Mouse (Mus musculus) midbrain, embryonic 11.5 days (tissue): ENCODE results near the gene Clcn6. TPM values are rescaled to one million over a fixed set of nuclear protein-coding genes. Genes with fewer than 3 reads are reported as not detected.
A peak's percentile ranks its signal among the peaks of the same experiment; 100 is the strongest.

ENCODE experiments used
- ATAC-seq: fragments of 200-750 bp; cut with Nextera tagmentation; 2 replicates; pipeline ENCODE4 v1.8.0; 2017; ENCODE audit warnings: moderate TSS enrichment, moderate library complexity; ENCODE audit not compliant: low FRiP score
- DNase-seq: peaks from one replicate; pipeline ENCODE4 v3.0.0; 2015; ENCODE audit warnings: low spot score; ENCODE audit errors: missing footprints
- H3K27ac ChIP-seq: fragments of 300-500 bp; sonication (generic); 2 replicates; pipeline ENCODE4 v1.5.1; 2014; ENCODE audit warnings: low read depth, low read length
- H3K27me3 ChIP-seq: fragments of 300-500 bp; sonication (generic); 2 replicates; pipeline ENCODE4 v1.6.1; 2014; ENCODE audit warnings: mild to moderate bottlenecking, low read length, moderate library complexity, mixed read lengths; ENCODE audit not compliant: control insufficient read depth, insufficient read depth
- H3K36me3 ChIP-seq: fragments of 300-500 bp; sonication (generic); 2 replicates; pipeline ENCODE4 v1.6.1; 2014; ENCODE audit warnings: mild to moderate bottlenecking, low read length, moderate library complexity, mixed read lengths; ENCODE audit not compliant: control insufficient read depth, insufficient read depth
- H3K4me1 ChIP-seq: fragments of 300-500 bp; sonication (generic); 2 replicates; pipeline ENCODE4 v1.6.1; 2014; ENCODE audit warnings: low read length; ENCODE audit not compliant: control insufficient read depth, insufficient read depth
- H3K4me2 ChIP-seq: fragments of 300-500 bp; sonication (generic); 2 replicates; pipeline ENCODE4 v1.6.1; 2014; ENCODE audit warnings: mild to moderate bottlenecking, moderate library complexity
- H3K4me3 ChIP-seq: fragments of 300-500 bp; sonication (generic); 2 replicates; pipeline ENCODE4 v1.5.1; 2014; ENCODE audit warnings: low read depth, low read length
- H3K9ac ChIP-seq: fragments of 300-500 bp; sonication (generic); 2 replicates; pipeline ENCODE4 v1.6.1; 2014; ENCODE audit warnings: low read length
- H3K9me3 ChIP-seq: fragments of 300-500 bp; sonication (generic); 2 replicates; pipeline ENCODE4 v1.6.1; 2016; ENCODE audit warnings: low read length; ENCODE audit not compliant: control insufficient read depth
- WGBS: fragments of 180-500 bp; shearing (Covaris S2); extraction: QIAGEN DNeasy Blood & Tissue Kit; methylation state at CpG from one replicate; pipeline ENCODE4 v1.1.7; 2014; 5-methylcytosine and 5-hydroxymethylcytosine counted together
- polyA plus RNA-seq: library from polyadenylated mRNA; unstranded; fragments of >200 nt; fragmentation: Nextera tagmentation; extraction: Ambion mirVana; gene quantifications from 2 replicates; pipeline ENCODE4 v1.2.1, GENCODE M21; 2014

The Clcn6 gene
- polyA plus RNA-seq, 1 experiment from 2014 or later = 20.2 TPM

- no peak overlapping the region for H3K4me2 ChIP-seq
- no peaks in the 10 kb centered on the region for H3K27me3 ChIP-seq
- no peak overlapping the region for H3K4me3 ChIP-seq
- H3K27ac ChIP-seq = no peak overlapping the region
- 58% methylated on average over 12 of the region's 12 CpGs for WGBS
- DNase-seq (peak; percentile 94), ATAC-seq (peak; percentile 10)
- peaks cover 10% of the 10 kb centered on the region for H3K4me1 ChIP-seq
- H3K9me3 ChIP-seq = no peaks in the 10 kb centered on the region
- no peaks in the 10 kb centered on the region; the same call in 1 of the 2 replicates for H3K36me3 ChIP-seq
- no peak overlapping the region for H3K9ac ChIP-seq
These were observed 43.8 kb upstream of the Clcn6 start for GRCm38 (mm10) chr4:148082257-148083044.

GRCm38 (mm10) chr4:148081201-148081600 is 42.6 kb upstream of the Clcn6 start:
- no peaks in the 10 kb centered on the region for H3K9me3 ChIP-seq
- H3K4me1 ChIP-seq = peaks cover 5% of the 10 kb centered on the region
- H3K9ac ChIP-seq = no peak overlapping the region
- no peak overlapping the region for H3K4me3 ChIP-seq
- no peak for ATAC-seq
- no peaks in the 10 kb centered on the region for H3K27me3 ChIP-seq
- DNase-seq = no peak
- 90% methylated on average over 10 of the region's 10 CpGs for WGBS
- no peak overlapping the region for H3K4me2 ChIP-seq
- no peaks in the 10 kb centered on the region; the same call in 1 of the 2 replicates for H3K36me3 ChIP-seq
- no peak overlapping the region for H3K27ac ChIP-seq

GRCm38 (mm10) chr4:148080597-148080973 is 42.0 kb upstream of the Clcn6 start:
- DNase-seq (no peak), ATAC-seq (no peak)
- no peaks in the 10 kb centered on the region; the same call in 1 of the 2 replicates for H3K36me3 ChIP-seq
- no peak overlapping the region for H3K4me2 ChIP-seq
- H3K4me1 ChIP-seq = peaks cover 5% of the 10 kb centered on the region
- no peaks in the 10 kb centered on the region for H3K27me3 ChIP-seq
- H3K4me3 ChIP-seq = no peak overlapping the region
- H3K9ac ChIP-seq = no peak overlapping the region
- 100% methylated on average over 1 of the region's 1 CpGs for WGBS
- H3K27ac ChIP-seq = no peak overlapping the region
- H3K9me3 ChIP-seq = no peaks in the 10 kb centered on the region

- 92% methylated on average over 8 of the region's 8 CpGs for WGBS
- no peaks in the 10 kb centered on the region; the same call in 1 of the 2 replicates for H3K36me3 ChIP-seq
- H3K4me2 ChIP-seq = no peak overlapping the region
- no peak overlapping the region for H3K9ac ChIP-seq
- DNase-seq (no peak), ATAC-seq (no peak)
- no peak overlapping the region for H3K27ac ChIP-seq
- no peak overlapping the region for H3K4me3 ChIP-seq
- H3K27me3 ChIP-seq = no peaks in the 10 kb centered on the region
- peaks cover 5% of the 10 kb centered on the region; the same call in 1 of the 2 replicates for H3K4me1 ChIP-seq
- H3K9me3 ChIP-seq = no peaks in the 10 kb centered on the region
These were observed 41.4 kb upstream of the Clcn6 start for GRCm38 (mm10) chr4:148079944-148080596.

- 73% methylated on average over 6 of the region's 6 CpGs for WGBS
- no peaks in the 10 kb centered on the region; the same call in 1 of the 2 replicates for H3K36me3 ChIP-seq
- no peak for DNase-seq
These were observed 40.6 kb upstream of the Clcn6 start for GRCm38 (mm10) chr4:148079212-148079611.

GRCm38 (mm10) chr4:148075881-148076280 is 37.3 kb upstream of the Clcn6 start:
- H3K4me3 ChIP-seq = no peak overlapping the region
- whole genome bisulfite sequencing = 89% methylated on average over 6 of the region's 6 CpGs
- no peaks in the 10 kb centered on the region for H3K27me3 ChIP-seq
- no peaks in the 10 kb centered on the region for H3K4me1 ChIP-seq
- H3K9me3 ChIP-seq = no peaks in the 10 kb centered on the region
- H3K4me2 ChIP-seq = no peak overlapping the region
- no peak overlapping the region for H3K9ac ChIP-seq
- H3K36me3 ChIP-seq = no peaks in the 10 kb centered on the region; the same call in 1 of the 2 replicates
- ATAC-seq (no peak), DNase-seq (no peak)
- H3K27ac ChIP-seq = no peak overlapping the region

More at GRCm38 (mm10) chr4:148079212-148079611, 40.6 kb upstream of the Clcn6 start:
- H3K4me3 ChIP-seq = no peak overlapping the region
- no peak overlapping the region for H3K27ac ChIP-seq
- ATAC-seq = no peak
- H3K4me1 ChIP-seq = 0 out of 2 replicates have a peak, but pooled peaks cover 3% of the 10 kb centered on the region
- no peak overlapping the region for H3K4me2 ChIP-seq
- H3K9me3 ChIP-seq = no peaks in the 10 kb centered on the region
- H3K9ac ChIP-seq = no peak overlapping the region
- no peaks in the 10 kb centered on the region for H3K27me3 ChIP-seq

- peak overlapping the region; percentile 44 for H3K4me2 ChIP-seq
- H3K27ac ChIP-seq = no peak overlapping the region
- peak; percentile 91 for DNase-seq
- peak overlapping the region; percentile 17; the same call in 1 of the 2 replicates for H3K4me3 ChIP-seq
- H3K9ac ChIP-seq = peak overlapping the region; percentile 46
- no peaks in the 10 kb centered on the region for H3K4me1 ChIP-seq
- H3K36me3 ChIP-seq = no peaks in the 10 kb centered on the region; the same call in 1 of the 2 replicates
- ATAC-seq = peak; percentile 57; the same call in 1 of the 2 replicates
- 36% methylated on average over 21 of the region's 21 CpGs for WGBS
- H3K9me3 ChIP-seq = no peaks in the 10 kb centered on the region
- H3K27me3 ChIP-seq = no peaks in the 10 kb centered on the region
These were observed 36.6 kb upstream of the Clcn6 start for GRCm38 (mm10) chr4:148075259-148075658.

- H3K36me3 ChIP-seq = no peaks in the 10 kb centered on the region; the same call in 1 of the 2 replicates
- ATAC-seq (peak; percentile 6; the same call in 1 of the 2 replicates), DNase-seq (no peak)
- H3K27me3 ChIP-seq = no peaks in the 10 kb centered on the region
- H3K27ac ChIP-seq = no peak overlapping the region
- H3K9me3 ChIP-seq = no peaks in the 10 kb centered on the region
- peak overlapping the region; percentile 44 for H3K4me2 ChIP-seq
- H3K4me1 ChIP-seq = no peaks in the 10 kb centered on the region
- 58% methylated on average over 17 of the region's 17 CpGs for WGBS
- peak overlapping the region; percentile 17; the same call in 1 of the 2 replicates for H3K4me3 ChIP-seq
- H3K9ac ChIP-seq = peak overlapping the region; percentile 46
These were observed 36.0 kb upstream of the Clcn6 start for GRCm38 (mm10) chr4:148074521-148075189.
